Mouse (Mus musculus): ENCODE measurements around the gene Selenov. TPM values are rescaled to one million over a fixed set of nuclear protein-coding genes. Genes with fewer than 3 reads are reported as not detected.

Gene Selenov
- total RNA-seq, 2 experiments from 2014 or later: 0.25 to 1.7 TPM

GRCm38 (mm10) chr7:28301616-28302433, 10.8 kb upstream of the Selenov start, which contains the start of gene Dll3:
Gene Dll3 (minus strand): TSS chr7:28302238.
- peak; percentile 35 to 44 for DNase-seq (ENCODE audit: low spot score in 2 of 2)
- intact Hi-C loops (cut with DNase I): no loop called here

- peak; percentile 38 to 50 for DNase-seq (ENCODE audit: low spot score in 2 of 2)
- intact Hi-C loops (cut with DNase I): loop anchor here (2.0 to 5.0 kb wide), 2 partner anchors 150 to 247 kb away; partner anchors contain the start of gene Psmc4
Measured at GRCm38 (mm10) chr7:28298837-28299625, 8.0 kb upstream of the Selenov start.

- intact Hi-C loops (cut with DNase I): no loop called here
- peak; percentile 70 to 75 for DNase-seq (ENCODE audit: low spot score in 2 of 2)
Measured at GRCm38 (mm10) chr7:28294481-28294880, 3.5 kb upstream of the Selenov start.

GRCm38 (mm10) chr7:28290165-28290564, 821 bp downstream of the Selenov start:
- intact Hi-C loops (cut with DNase I): no loop called here
- no peak for DNase-seq (ENCODE audit: low spot score in 2 of 2)

DNA sequence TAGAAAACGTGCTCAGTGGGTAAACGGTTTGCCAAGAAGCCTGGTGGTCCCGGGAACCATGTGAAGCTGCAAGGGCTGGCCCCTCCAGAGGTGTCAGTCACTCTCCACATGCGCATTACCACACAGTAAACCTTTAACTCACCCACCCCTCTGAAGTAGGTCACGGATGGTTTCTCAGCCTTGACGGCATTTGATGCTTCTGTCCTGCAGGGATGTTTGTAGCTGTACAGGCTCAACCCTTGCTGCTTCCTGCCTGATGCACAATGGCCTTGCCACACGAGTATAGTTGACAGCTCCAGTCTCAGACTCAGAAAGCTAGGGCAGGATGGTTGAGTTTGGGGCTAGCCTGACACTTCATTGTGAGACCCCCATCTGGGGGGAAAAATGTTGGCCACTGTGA, 10.4 kb downstream of the Selenov start:
- DNase-seq (ENCODE audit: low spot score in 2 of 2): no peak
- intact Hi-C loops (cut with DNase I): no loop called here

GRCm38 (mm10) chr7:28278279-28278652, 12.7 kb downstream of the Selenov start:
- intact Hi-C loops (cut with DNase I): no loop called here
- DNase-seq (ENCODE audit: low spot score in 2 of 2): no peak

GRCm38 (mm10) chr7:28277615-28278278, 13.2 kb downstream of the Selenov start, which contains the start of gene Eid2b:
Gene Eid2b (plus strand): TSS chr7:28277739.
- intact Hi-C loops (cut with DNase I): no loop called here
- peak; percentile 96 to 98 for DNase-seq (ENCODE audit: low spot score in 2 of 2)

DNA sequence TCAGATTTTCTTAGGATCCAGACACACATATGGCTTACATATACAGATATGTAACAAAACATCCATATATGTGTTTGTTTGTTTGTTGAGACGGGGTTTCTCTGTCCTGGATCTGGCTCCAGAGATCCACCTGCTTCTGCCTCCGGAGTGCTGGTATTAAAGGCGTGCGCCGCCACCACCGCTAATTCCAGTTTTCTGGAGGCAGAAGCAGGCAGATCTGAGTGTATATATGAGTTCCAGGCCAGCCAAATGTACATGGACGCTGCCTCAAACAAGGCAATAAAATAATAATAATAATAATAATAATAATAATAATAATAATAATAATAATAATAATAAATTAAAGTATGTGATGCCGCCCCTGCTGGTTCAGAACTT, 13.8 kb downstream of the Selenov start:
- intact Hi-C loops (cut with DNase I): no loop called here
- DNase-seq (ENCODE audit: low spot score in 2 of 2): no peak

DNA sequence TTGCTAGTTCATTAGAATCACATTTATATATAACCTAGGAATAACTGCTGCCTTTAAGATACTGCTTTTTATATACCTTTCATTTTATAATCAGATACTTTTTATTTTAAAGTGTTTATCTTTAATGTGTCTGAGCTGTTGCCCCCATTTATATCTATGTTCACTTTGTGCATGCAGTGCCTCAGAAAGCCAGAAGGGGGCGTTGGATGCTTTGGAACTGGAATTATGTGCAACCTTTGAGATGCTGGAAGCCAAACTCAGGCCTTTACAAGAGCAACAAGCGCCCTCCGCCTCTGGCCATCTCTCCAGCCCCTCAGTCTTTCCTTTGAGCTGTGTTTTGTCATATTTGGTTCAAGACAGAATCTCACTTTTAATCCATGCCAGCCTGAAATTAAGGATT, 19.2 kb downstream of the Selenov start:
- no peak for DNase-seq (ENCODE audit: low spot score in 2 of 2)
- intact Hi-C loops (cut with DNase I): no loop called here

DNA sequence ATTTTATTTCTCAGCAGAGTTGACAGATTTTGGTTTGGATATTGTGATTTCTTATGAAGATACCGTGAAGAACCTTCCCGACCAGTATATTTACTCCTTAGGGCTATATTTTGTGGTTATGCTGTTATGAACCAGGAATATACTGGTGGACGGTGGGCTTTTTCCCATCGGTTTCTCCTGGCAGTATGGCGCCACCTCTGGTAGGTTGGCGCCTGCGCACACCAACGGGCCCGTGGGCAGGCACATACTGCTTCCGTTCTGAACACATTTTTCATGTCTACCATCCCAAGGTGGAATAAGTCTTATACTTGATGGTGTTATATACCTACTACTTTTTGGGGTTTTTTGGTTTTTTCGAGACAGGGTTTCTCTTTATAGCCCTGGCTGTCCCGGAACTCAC, 21.6 kb downstream of the Selenov start:
- intact Hi-C loops (cut with DNase I): no loop called here
- no peak for DNase-seq (ENCODE audit: low spot score in 2 of 2)

GRCm38 (mm10) chr7:28268576-28268975, 22.4 kb downstream of the Selenov start:
- no peak for DNase-seq (ENCODE audit: low spot score in 2 of 2)
- intact Hi-C loops (cut with DNase I): no loop called here

- intact Hi-C loops (cut with DNase I): no loop called here
- DNase-seq (ENCODE audit: low spot score in 2 of 2): peak; percentile 61 to 68
Measured at GRCm38 (mm10) chr7:28268042-28268531, 22.9 kb downstream of the Selenov start.

DNA sequence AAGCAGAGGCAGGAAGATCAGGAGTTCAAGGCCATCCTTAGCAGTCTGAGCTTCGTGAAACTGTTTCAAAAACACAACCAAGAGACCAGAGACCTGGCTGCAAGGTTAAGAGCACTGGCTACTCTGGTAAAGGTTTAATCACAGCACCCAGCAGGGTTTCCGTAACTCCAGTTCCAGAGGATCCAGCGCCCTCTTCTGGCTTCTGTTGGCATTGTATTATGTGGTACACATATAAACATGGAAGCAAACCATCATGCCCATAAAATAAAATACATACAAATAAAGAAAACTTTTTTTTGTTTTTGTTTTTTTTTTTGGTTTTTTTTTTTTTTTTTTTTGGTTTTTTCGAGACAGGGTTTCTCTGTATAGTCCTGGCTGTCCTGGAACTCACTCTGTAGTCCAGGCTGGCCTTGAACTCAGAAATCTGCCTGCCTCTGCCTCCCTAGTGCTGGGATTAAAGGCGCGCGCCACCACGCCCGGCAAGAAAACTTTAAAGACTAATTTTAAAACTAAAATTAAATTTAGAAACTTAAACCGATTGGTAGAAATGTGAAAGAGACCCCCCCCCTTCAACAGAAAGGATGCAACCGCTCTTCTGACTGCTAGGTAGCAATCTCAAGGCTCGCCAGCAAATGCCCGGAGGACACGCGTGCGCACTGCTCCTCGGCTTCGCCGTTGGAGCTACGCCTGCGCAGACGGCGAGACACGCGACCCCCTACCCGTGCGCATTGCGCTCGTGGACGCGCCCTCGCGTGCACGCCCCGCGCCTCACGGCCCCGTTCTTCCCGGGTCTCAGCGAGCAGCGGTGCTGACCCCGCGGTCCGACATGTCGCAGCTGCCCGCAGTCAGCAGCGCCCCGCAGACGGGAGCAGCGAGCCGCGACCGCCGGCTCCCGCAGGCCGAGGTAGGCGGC, 23.6 kb downstream of the Selenov start, which contains the start of gene Eid2:
TSS of gene Eid2 (plus strand) at position 753 of the 913 bp plus-strand sequence.
- intact Hi-C loops (cut with DNase I): loop anchor here (1.0 kb wide), 1 partner anchor 45 kb away; the partner anchor contains the start of gene Timm50
- DNase-seq (ENCODE audit: low spot score in 2 of 2): peak; percentile 91 to 95

DNA sequence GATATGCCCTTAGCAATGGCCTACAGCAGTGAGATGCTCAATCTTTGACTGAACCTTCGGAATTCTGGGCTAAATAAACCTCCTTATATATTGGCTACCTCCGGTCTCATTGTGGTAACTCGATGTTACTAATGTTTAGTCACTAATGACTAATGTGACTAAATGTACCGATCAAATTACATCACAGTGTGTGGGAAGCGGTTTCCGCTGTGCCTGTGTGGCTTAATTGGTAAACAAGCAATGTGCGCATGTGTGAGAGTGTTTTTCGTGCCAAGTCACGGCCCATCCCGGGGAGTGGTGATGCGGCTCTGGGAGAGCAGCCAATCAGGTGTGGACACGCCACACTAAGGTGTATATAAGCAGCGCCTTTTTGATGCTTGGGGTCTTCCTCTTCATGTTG, 25.6 kb downstream of the Selenov start:
- intact Hi-C loops (cut with DNase I): no loop called here
- no peak for DNase-seq (ENCODE audit: low spot score in 2 of 2)

DNA sequence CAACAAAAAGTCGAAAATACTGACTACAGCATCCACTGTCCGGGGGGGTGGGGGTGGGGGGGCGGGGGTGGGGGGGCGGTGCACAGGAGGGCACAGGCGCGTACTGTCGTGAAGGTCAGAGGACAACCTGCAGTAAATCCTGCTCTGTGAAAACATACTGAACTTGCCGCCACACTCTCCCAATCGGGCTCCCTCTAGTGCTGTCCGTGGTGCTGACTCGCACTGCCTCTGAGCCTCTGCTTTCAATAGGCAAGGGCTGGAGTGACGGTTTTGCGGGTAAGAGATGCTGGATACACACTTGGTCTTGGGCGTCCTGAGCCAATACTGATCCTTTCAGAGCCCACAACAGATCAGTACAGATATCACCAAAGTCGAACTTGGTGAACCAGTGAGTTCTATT, 27.2 kb downstream of the Selenov start:
- DNase-seq (ENCODE audit: low spot score in 2 of 2): no peak
- intact Hi-C loops (cut with DNase I): no loop called here

DNA sequence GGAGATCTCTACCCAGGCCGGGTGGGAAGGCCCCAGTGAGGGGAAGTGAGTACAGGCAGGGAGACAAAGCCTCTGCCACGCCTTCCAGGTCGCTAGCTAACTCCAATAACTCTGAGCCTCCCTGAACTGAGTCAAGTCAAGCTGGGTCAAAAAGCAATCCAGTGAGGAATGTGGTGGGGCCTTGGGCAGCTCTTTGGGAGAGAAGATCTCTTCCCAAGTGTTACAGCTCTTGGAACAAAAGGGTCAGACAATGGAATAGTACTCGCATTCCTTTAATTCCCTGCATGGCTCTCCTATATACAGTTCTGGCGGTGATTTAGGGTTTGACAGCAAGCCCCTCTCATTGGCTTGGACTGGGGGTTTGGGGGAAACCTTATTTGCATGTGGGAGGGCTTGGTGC, 28.1 kb downstream of the Selenov start:
- intact Hi-C loops (cut with DNase I): no loop called here
- DNase-seq (ENCODE audit: low spot score in 2 of 2): no peak

- DNase-seq (ENCODE audit: low spot score in 2 of 2): no peak
- intact Hi-C loops (cut with DNase I): no loop called here
Measured at GRCm38 (mm10) chr7:28255476-28255875, 35.5 kb downstream of the Selenov start.

DNA sequence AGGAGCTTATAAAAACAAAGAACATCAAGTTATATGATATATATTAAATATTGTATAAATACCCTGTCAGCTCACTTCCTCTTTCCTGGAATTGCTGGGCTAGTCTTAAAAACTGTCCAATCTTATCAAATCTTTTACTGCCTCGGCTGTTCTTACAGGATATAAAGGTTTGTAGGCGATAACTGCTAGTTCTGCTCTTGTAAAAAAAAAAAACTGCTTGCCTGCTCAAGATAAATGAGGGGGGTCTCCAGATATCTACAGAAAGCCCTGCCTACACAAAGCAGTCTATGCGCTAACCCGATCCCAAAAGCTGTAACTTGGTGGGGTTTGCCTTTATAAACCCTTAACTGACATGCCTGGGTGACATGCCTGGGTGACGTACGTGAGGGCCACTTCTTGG, 36.4 kb downstream of the Selenov start:
- intact Hi-C loops (cut with DNase I): no loop called here
- DNase-seq (ENCODE audit: low spot score in 2 of 2): no peak

GRCm38 (mm10) chr7:28251976-28252375, 39.0 kb downstream of the Selenov start:
- no peak for DNase-seq (ENCODE audit: low spot score in 2 of 2)
- intact Hi-C loops (cut with DNase I): no loop called here

Measured in left cerebral cortex, postnatal 25 days (tissue).